Mouse (Mus musculus) common myeloid progenitor, adult 5-6 weeks (primary cell): ENCODE data around the gene Sez6l. TPM values are rescaled to one million over a fixed set of nuclear protein-coding genes. Genes with fewer than 3 reads are reported as not detected.

Source experiments
- ATAC-seq: replicated peaks from 2 replicates; pipeline ENCODE4 v1.8.0; 2016; ENCODE audit warnings: low read depth, mild to moderate bottlenecking, moderate TSS enrichment, inconsistent platforms; ENCODE audit not compliant: poor library complexity, severe bottlenecking
- total RNA-seq: library from RNA; stranded (forward); fragments of 200-1000, 187-1606 nt; gene quantifications from 2 replicates; pipeline ENCODE4 v1.2.3, GENCODE M21; 2017

Gene Sez6l
- total RNA-seq, 1 experiment from 2014 or later, result not detected

- no peak for ATAC-seq
Observed at GRCm38 (mm10) chr5:112505595-112505994, 71.4 kb downstream of the Sez6l start.

GRCm38 (mm10) chr5:112501384-112501783, 75.6 kb downstream of the Sez6l start:
- ATAC-seq, result no peak

- no peak for ATAC-seq
Observed at GRCm38 (mm10) chr5:112499918-112500682, 76.9 kb downstream of the Sez6l start.

GRCm38 (mm10) chr5:112498921-112499917, 77.8 kb downstream of the Sez6l start:
- no peak for ATAC-seq

- ATAC-seq, result no peak
Observed at GRCm38 (mm10) chr5:112496753-112497369, 80.1 kb downstream of the Sez6l start.

GRCm38 (mm10) chr5:112493492-112493891, 83.5 kb downstream of the Sez6l start:
- ATAC-seq, result no peak

GRCm38 (mm10) chr5:112491489-112491888, 85.5 kb downstream of the Sez6l start:
- no peak for ATAC-seq

GRCm38 (mm10) chr5:112488101-112488776, 88.7 kb downstream of the Sez6l start:
- ATAC-seq, result no peak

GRCm38 (mm10) chr5:112487504-112487903, 89.5 kb downstream of the Sez6l start:
- ATAC-seq, result no peak

GRCm38 (mm10) chr5:112486415-112486814, 90.6 kb downstream of the Sez6l start:
- ATAC-seq, result no peak

GRCm38 (mm10) chr5:112484924-112485715, 91.9 kb downstream of the Sez6l start:
- ATAC-seq, result no peak

GRCm38 (mm10) chr5:112483030-112483429, 94.0 kb downstream of the Sez6l start:
- ATAC-seq, result peak; percentile 88

GRCm38 (mm10) chr5:112482551-112482950, 94.4 kb downstream of the Sez6l start:
- no peak for ATAC-seq

GRCm38 (mm10) chr5:112481946-112482410, 95.0 kb downstream of the Sez6l start:
- no peak for ATAC-seq

GRCm38 (mm10) chr5:112473453-112473852, 103.5 kb downstream of the Sez6l start:
- no peak for ATAC-seq

GRCm38 (mm10) chr5:112470144-112470543, 106.8 kb downstream of the Sez6l start:
- ATAC-seq, result peak; percentile 52; the same call in 1 of the 2 replicates

- ATAC-seq, result no peak
Observed at GRCm38 (mm10) chr5:112468986-112469581, 107.9 kb downstream of the Sez6l start.

- no peak for ATAC-seq
Observed at GRCm38 (mm10) chr5:112466331-112466730, 110.7 kb downstream of the Sez6l start.

GRCm38 (mm10) chr5:112459903-112460302, 117.1 kb downstream of the Sez6l start:
- ATAC-seq, result no peak
